Mouse (Mus musculus) spleen, adult 18-20 months (tissue): ENCODE measurements around the gene Olfr1386.
"Not testable (repeated sequence)": the region's sequence is repeated elsewhere in the genome, so short reads cannot be mapped to it uniquely, and the experiment has no call there.

Source experiments
- DNase-seq, 2 experiments: peaks; one replicate each; pipeline ENCODE4 v3.0.0; 2022; ENCODE audit warnings: mixed read lengths in 2 of 2

The Olfr1386 gene

DNA sequence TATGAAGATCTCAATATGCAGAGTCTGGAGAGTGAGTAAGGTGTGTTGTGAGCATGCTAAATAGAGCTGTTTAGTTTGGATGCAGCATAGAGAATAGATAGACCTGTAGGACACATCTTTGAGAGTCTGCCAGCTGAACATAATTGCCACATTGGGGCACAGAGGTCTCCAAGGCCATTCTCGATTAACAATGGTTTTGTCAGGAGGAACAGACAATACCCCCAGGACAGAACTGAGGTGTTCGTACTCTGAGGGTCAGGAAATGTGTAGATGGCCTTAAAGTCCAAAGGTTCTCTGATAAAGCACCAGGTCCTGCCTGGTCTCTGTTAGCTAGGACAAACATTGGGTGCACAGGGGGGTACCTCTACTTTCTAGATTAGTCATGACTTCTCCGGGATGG lies at the start of gene Olfr1386:
TSS of gene Olfr1386 (plus strand) at position 301 of the 400 bp plus-strand sequence.
- DNase-seq, result not testable (repeated sequence)

- no peak for DNase-seq
Observed at GRCm38 (mm10) chr11:49422767-49423166, 42.1 kb upstream of the Olfr1386 start, which contains the start of gene Olfr1389. Gene Olfr1389 (plus strand): TSS chr11:49423067.

DNA sequence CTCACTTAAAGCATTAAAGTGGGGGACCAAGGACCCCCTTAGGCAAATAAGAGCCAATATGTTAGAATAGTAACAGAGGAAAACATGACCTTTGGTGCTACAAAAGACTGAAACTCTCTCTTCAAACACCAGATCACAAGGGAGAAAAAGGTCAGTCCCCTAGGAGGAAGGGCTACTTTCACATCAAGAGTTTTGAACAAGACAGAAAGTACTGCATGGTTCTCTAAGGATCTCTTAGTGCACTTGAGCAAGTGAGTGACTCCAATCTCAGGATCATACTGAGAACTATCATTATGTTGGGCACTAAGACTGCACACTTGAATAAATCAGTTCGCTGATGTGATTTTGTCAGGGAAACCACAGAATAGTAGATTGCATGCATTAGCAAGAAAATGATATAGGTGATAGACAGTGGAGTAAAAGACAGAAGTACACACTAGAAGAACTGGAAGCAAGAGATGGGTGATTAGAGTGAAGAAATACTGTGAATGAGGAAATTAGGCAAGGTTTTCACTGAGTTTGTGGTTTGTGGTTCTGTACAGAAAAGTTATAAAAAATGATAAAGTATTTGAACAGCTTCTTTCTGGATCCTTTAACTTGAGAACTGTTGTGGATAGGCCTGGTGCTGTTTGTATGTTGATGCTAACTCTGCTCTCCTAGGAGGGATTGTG lies 39.5 kb upstream of the Olfr1386 start:
- no peak for DNase-seq

DNA sequence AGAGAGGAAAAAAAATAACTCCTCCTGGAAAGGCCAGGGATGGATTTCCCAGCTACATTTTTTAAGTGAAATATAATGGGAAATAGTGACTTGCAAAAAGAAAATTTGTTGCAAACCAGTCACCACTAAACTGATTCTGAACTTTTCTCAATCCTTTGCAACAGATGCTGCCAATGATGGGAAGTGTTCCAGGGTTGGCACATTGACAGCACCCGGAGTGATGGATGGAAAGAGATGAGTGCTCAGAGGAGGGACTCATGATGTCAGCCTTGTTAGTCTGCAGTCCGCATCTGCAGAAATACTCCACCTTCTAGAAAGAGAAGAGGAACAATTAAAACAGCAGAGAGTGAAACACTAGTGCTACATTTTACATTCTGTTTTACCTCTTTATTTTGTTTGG lies 35.2 kb upstream of the Olfr1386 start:
- DNase-seq, result no peak

GRCm38 (mm10) chr11:49436411-49436810 lies 28.4 kb upstream of the Olfr1386 start, which contains the start of gene Olfr1388:
Gene Olfr1388 (plus strand): TSS chr11:49436624.
- DNase-seq, result no peak

- no peak for DNase-seq
Observed at GRCm38 (mm10) chr11:49455043-49455442, 9.8 kb upstream of the Olfr1386 start, which contains the start of gene Olfr1387. Gene Olfr1387 (plus strand): TSS chr11:49455343.

DNA sequence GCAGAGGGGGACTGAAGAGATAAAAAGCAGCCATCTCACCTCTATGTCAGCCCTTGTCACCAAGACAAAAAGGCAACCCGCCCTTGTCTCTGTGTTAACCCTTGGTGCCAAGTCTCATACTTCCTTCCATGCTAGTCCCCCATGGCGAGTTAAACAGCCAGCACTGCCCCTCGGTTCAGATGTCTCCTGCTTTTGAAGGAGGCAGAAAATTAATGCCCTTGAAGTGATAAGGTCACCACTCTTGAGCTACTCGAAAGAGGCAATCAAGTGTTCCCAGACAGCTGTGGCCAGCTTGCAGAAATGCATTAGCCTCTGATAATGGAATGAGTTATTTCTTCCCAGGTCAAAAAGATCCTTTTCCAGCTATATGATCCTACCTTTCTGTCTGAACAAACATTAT lies 21.1 kb downstream of the Olfr1386 start:
- DNase-seq, result no peak

DNA sequence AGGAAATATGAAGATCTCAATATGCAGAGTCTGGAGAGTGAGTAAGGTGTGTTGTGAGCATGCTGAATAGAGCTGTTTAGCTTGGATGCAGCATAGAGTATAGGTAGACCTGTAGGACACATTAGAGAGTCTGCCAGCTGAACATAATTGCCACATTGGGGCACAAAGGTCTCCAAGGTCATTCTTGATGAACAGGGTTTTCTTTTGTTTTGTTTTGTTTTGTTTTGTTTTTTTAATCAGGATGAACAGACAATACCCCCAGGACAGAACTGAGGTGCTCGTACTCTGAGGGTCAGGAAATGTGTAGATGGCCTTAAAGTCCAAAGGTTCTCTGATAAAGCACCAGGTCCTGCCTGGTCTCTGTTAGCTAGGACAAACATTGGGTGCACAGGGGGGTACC lies 23.9 kb downstream of the Olfr1386 start, which contains the start of gene Olfr1385:
TSS of gene Olfr1385 (plus strand) at position 301 of the 400 bp plus-strand sequence.
- not testable (repeated sequence) for DNase-seq

GRCm38 (mm10) chr11:49518086-49518485 lies 53.2 kb downstream of the Olfr1386 start:
- no peak for DNase-seq

DNA sequence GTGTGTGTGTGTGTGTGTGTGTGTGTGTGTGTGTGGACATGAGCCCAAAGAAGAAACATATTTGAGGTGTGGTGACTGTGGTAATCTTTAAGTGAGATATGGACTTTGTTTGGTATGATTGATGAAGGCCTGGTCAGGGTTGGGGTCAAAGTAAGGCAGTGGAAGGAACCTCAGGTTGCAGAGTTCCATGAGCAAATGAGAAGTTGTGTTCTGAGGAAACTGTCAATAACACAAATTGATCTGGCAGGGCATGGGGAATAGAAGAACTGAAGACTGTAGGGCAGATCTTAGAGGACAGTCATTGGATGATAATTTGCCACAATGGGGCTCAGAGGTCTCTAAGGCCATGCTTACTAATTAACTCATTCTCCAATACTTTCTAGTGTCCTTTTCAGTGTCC lies 54.5 kb downstream of the Olfr1386 start, which contains the start of gene Olfr1383:
TSS of gene Olfr1383 (plus strand) at position 301 of the 400 bp plus-strand sequence.
- no peak for DNase-seq
